Mouse (Mus musculus) MEL-GATA-1-ER (cell line): ENCODE data around the gene Dvl3.

Source experiments
- DNase-seq: peaks from one replicate; pipeline ENCODE4 v3.0.0-alpha.2; 2012; ENCODE audit warnings: low read depth; ENCODE audit errors: extremely low read depth

Dvl3 gene

GRCm38 (mm10) chr16:20545696-20546095 is 28.9 kb downstream of the Dvl3 start:
- DNase-seq = no peak

GRCm38 (mm10) chr16:20547423-20547822 is 30.6 kb downstream of the Dvl3 start:
- no peak for DNase-seq

DNA sequence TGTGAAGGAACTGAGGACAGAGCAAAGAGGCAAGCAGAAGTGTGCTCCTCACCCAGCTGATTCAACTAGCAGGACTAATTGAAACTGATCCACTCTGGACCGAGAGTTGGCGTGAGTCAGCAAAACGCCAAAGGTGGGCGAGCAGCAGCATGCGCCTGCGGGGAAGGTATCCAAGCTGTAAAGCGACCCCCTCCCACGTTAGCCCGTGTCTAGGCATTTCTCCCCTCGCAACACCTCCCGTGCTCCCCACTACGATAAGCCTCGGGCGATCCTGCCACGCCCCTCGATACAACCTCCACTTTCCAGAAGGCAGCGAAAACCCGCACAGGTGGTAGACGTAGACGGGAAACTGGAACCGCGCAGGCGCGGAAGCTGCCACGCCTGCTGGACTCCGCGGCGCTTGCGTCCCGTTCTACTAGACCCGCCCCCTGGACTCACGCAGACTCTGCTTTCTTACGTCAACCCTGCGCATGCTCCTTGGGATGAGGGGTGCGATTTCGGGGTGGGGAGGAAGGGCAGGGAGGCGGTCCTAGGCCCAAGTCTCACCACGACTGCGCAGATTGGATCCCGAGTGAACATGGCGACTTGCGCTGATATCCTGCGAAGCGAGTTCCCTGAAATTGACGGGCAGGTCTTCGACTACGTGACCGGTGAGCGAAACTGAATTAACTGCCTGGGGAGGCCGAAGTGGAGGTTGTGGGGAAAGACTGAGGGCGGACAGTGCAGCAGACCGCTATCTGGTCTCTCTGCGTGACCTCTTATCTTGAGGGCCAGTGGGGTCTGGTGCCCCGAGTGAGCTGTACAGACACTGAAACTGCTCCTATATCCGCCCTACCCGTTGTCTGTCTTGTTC is 31.5 kb downstream of the Dvl3 start, which contains the start of gene Abcf3:
Gene Abcf3 (plus strand): TSS at position 482 of the 853 bp plus-strand sequence.
- peak; percentile 96 for DNase-seq

DNA sequence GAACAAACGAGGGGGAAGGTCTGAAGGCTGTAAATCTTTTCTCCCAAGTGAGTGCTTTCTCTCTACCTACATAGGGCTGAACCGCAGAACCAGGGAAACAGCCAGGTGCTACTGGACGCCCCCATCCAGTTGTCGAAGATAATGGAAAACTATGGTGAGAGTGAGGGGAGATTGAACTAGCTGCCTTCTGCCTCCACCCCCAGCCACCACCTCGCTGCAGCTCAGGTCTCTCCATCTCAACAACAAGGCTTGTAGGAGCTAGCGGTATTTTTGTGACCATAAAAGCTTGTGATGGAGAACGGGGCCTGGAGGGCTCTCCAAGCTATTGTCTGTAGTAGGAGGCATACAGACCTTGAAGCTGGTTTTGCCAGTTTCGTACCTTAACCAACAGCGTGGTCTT is 32.4 kb downstream of the Dvl3 start:
- DNase-seq = no peak

GRCm38 (mm10) chr16:20551691-20552090 is 34.9 kb downstream of the Dvl3 start:
- no peak for DNase-seq

- no peak for DNase-seq
Measured at GRCm38 (mm10) chr16:20552594-20552993, 35.8 kb downstream of the Dvl3 start.

DNA sequence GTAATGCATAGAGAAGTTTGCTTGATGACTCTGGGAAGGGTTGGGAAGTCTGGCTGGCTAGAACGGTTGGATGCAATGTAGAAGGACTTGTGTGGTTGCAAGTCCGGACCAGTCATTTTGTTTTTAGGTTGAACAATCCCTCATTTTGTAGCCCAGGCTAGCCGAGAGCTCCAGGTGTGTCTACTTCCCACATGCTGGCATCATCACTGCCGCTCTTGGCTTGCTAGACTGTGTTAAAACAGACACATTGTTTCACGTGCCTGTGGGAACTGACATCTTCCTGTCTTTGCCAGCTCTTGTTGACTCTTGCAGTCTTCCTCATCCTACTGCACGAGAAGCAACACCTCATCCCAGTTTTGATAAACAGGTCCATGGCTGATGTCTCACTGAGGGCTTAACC is 38.2 kb downstream of the Dvl3 start:
- DNase-seq = no peak

- no peak for DNase-seq
Measured at GRCm38 (mm10) chr16:20557381-20557780, 40.6 kb downstream of the Dvl3 start.

DNA sequence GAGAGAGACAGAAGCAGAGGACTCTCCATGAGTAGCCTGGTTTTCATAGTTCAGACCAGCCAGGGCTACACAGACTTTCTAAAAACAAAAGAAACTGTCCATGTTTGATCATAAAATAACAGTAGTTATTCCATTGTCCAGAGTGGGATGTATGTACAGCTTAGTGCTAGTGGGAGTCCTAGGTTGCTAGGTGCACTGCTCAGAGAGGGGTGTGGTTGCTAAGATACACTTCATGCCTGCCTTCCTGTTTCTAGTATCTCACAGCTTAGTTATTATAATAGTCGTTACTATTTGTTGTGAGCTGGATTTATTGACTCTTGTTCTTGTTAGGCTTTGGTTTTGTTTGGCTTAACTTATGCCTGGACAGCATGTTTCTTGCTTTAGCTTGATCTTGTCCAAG is 48.3 kb downstream of the Dvl3 start:
- DNase-seq = peak; percentile 18
